Mouse (Mus musculus): ENCODE data around the gene Manf.
A peak's percentile ranks its signal among the peaks of the same experiment; 100 is the strongest.

Manf gene

GRCm38 (mm10) chr9:106884996-106885900 is 6.5 kb downstream of the Manf start:
- no peak for DNase-seq (ENCODE audit: low read depth, low spot score)

- DNase-seq (ENCODE audit: low read depth, low spot score) = no peak
Measured at GRCm38 (mm10) chr9:106884306-106884705, 7.5 kb downstream of the Manf start.

DNA sequence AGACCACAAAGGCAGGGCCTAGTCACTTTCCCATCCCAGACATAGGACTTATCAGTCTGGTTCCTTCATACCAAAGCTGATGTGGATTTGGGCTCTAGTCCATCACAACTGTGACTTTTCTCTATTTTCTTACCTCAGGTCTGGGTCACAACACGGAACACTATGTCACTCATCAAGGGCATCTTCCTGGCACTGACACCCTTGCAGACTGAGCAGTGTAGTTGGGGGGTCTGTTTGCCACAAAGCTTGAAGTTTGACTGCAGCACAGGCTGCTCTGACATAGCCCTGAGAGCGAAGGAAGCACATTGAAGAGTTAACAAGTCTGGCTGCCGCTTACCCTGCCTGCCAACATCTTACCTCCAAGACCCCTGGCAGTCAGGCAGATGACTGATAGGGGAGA is 8.7 kb downstream of the Manf start:
- no peak for DNase-seq (ENCODE audit: low read depth, low spot score)

DNA sequence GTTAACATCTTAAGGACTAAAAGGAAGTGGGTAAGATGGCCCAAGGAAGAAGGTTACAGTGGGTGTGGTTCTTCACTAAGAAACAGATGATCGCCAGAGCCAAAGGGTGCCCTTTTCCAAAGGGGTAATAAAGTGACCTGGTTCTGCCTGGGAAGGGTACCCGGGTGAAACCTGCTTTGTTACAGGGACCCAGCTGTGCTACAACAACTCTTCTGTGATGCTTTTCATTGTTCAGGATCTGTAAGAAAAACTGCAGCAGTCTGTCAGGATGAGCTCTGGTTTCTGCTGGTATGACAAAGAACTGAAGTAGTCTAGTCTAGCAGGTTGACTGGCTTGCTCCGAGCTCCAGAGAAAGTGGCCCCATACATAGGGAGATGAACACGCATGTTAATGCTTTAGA is 9.6 kb downstream of the Manf start:
- DNase-seq (ENCODE audit: low read depth, low spot score) = no peak

DNA sequence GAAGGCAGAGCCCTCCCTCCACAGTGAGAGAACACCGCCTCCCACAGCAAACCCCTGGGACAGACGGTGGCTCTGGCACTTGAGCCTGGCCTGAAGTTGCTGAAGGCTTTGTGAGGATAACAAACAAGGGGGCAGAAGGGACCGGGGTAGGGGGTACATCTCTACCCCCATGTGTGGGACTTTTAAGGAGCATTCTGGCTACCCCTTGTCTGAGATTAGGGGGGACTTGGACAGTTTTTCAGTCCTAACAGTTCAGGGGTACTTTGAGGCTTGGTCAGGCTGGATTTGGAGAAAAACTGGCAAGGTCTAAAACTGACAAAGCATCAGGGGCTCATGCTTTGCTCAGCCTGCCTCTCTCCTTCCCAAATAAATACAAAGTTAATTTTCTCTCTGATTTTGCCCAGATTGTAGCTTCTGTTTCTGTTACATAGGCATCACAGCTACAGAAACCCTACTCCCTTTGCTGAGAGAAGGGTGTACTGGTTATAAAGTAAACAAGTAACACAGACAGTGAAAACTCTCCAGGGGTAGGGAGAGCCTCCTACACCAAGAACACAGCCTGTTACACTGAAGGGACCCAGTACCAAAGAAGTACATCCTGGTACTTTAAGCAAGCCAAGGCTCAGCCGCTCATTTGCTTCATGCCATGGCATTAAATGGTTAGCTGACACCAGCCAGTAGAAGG is 10.6 kb downstream of the Manf start:
- DNase-seq (ENCODE audit: low read depth, low spot score) = no peak

- DNase-seq (ENCODE audit: low read depth, low spot score) = no peak
Measured at GRCm38 (mm10) chr9:106879471-106879870, 12.3 kb downstream of the Manf start.

- DNase-seq (ENCODE audit: low read depth, low spot score) = no peak
Measured at GRCm38 (mm10) chr9:106876666-106877065, 15.1 kb downstream of the Manf start.

GRCm38 (mm10) chr9:106874216-106874615 is 17.6 kb downstream of the Manf start:
- no peak for DNase-seq (ENCODE audit: low read depth, low spot score)

DNA sequence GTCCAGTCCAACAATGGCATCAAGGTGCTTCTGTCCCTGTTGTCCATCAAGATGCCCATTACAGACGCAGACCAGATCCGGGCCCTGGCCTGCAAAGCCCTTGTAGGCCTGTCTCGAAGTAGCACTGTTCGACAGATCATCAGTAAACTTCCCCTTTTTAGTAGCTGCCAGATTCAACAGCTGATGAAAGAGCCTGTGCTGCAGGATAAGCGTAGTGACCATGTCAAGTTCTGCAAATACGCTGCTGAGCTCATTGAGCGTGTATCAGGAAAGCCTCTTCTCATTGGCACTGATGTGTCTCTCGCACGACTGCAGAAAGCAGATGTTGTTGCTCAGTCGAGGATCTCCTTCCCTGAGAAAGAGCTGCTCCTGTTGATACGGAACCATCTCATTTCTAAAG is 33.7 kb downstream of the Manf start:
- no peak for DNase-seq (ENCODE audit: low read depth, low spot score)

GRCm38 (mm10) chr9:106856664-106857063 is 35.1 kb downstream of the Manf start:
- DNase-seq (ENCODE audit: low read depth, low spot score) = no peak

DNA sequence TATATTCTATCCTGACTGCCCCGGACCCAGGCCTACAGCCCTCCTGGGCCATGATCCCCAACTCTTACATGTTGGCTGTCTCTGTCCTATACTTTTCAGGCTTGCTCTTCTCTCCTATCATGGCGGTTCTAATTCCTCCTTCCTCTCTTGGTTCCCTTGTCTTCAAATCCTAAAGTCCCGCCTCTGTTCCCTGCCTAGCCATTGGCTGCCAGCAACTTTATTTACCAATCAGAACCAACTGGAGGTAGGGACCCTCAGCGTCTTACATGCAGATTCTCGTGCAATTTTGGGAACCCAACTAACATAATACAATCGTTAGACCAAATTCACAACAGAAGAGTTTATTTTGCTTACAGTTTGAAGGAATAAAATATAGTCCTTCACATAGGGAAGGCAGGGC is 49.0 kb downstream of the Manf start:
- DNase-seq (ENCODE audit: low read depth, low spot score) = no peak

- no peak for DNase-seq (ENCODE audit: low read depth, low spot score)
Measured at GRCm38 (mm10) chr9:106840569-106840968, 51.2 kb downstream of the Manf start.

DNA sequence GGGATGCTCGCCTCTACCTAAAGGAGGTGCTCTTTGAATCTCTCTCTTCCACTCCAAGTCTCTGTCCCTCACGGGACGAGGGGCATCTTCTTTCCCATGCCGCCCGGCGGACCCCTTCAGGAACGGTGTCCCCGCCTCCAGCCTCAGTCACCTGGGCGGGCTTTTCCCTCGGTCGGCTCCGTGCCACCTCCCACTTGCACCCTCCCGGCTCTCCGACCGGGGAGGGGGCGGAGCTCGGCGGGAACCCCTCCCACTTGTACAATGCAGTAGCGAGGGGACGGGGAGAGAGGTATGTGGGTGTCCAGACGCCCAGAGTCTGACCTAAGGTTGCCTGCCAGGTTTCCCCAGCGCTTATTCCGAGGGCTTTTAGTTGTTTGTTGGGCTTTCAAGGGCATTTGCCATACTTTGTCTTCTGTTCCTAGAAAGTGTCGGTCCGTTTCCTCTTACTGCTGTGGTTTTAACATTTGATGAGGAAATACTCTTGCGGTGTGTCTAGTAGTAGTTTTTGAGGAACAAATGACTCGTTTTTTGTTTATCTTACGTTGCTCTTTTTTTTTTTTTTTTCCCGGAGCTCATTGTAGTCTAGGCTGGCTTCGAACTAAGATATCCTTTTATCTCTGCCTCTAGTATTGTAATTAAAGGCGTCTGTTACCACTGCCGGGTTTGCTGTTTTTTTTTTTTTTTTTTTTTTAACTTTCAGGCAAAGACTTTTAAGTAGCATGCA is 69.2 kb downstream of the Manf start:
- peak; percentile 77 for DNase-seq (ENCODE audit: low read depth, low spot score)

- DNase-seq (ENCODE audit: low read depth, low spot score) = peak; percentile 99
Measured at GRCm38 (mm10) chr9:106821618-106822380, 70.0 kb downstream of the Manf start, which contains the start of gene Dcaf1. Gene Dcaf1 (plus strand): TSS chr9:106821874.

GRCm38 (mm10) chr9:106821050-106821617 is 70.6 kb downstream of the Manf start:
- no peak for DNase-seq (ENCODE audit: low read depth, low spot score)

DNA sequence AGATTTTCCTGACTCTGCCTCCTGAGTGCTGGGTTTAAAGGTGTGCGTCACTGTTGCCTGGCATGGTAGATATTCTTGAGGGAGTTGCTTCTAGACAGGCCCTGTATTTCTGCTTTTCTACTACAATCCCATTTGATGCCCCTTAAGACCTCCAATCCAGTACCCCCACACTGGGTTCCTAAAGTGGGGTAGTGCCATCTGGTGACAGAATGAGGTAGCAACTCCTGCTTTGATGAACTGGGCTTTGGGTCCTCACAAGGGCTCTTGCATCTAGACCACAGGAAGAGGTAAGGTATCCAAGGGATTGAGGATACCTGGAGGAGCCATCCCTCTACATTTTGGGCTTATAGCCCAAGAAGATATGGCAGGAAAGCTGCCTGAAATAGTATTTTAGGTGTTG is 72.6 kb downstream of the Manf start:
- no peak for DNase-seq (ENCODE audit: low read depth, low spot score)

DNA sequence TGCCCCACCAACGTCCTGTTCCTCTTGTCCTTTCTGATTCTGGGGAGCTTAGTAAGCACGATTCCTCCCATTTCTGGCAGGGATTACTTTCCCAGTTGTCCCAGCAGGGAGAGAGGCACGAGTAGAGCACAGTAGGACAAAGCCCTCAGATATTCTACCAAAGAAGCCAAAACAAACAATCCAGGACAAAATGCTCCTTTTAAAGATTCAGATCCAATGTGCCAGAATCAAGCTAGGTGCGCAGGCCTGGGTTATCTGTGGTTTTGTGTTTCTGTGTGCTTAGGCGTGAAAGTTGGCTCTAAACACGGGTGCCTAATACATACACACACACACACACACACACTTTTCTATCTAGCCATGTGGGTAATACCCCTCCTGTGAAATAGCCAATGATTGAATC is 73.6 kb downstream of the Manf start:
- DNase-seq (ENCODE audit: low read depth, low spot score) = no peak

GRCm38 (mm10) chr9:106806503-106806902 is 85.3 kb downstream of the Manf start:
- DNase-seq (ENCODE audit: low read depth, low spot score) = no peak

DNA sequence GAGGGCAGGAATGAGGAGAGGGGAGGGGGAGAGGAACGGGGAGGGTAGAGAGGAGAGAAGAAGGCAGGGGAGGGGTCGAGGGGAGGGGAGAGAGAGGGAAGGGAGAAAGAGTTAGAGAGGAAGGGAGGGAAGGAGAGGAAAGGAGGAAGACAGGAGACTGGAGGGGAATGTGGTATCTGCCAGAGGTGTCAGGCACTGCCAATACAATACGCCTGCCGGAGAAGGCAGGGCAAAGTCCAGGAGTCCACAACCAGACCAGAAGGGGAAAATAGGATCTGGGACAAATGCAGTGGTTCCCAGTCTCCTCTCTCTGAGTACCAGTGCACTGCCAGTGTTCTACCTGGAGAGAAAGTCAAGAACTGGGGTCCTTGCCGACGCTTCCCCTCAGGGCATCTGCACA is 100.9 kb downstream of the Manf start:
- DNase-seq (ENCODE audit: low read depth, low spot score) = no peak

- no peak for DNase-seq (ENCODE audit: low read depth, low spot score)
Measured at GRCm38 (mm10) chr9:106789363-106789762, 102.4 kb downstream of the Manf start.

DNA sequence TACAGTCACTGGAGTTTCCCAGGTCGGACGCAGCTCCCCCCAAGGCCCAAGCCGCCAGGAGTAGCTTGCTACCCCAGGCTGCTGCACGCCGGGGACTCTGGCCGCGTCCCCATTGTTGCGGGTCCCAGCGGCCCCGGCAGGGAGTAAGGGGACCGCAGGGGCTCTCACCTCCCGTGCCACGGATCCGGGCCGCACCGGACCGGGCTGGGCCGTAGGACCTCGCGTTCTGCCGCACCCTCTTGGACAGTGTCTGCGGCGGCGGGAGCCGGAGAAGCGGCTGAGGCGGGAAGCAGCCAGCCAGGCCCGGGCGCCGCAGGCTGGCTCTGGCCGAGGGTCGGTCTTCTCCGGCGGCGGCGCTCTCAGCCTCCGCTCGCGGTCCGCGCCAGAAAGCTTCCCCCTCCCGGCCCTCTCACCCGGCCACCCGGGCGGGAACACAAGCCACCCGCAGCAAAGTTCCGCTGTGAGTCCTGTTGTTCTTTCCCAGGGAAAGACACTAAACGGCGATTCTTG is 102.9 kb downstream of the Manf start, which contains the start of gene Rad54l2:
Gene Rad54l2 (minus strand): TSS at position 383 of the 510 bp plus-strand sequence.
- peak; percentile 77 for DNase-seq (ENCODE audit: low read depth, low spot score)
